Mouse (Mus musculus) spleen, adult 2 months (tissue): ENCODE results near the gene Crebrf. TPM values are rescaled to one million over a fixed set of nuclear protein-coding genes. Genes with fewer than 3 reads are reported as not detected.

ENCODE experiments used
- DNase-seq, 2 experiments: peaks; one replicate each; pipeline versions ENCODE4 v3.0.0 to v3.0.0-alpha.2; 2012 to 2021; ENCODE audit warnings: low spot score in 2 of 2, low read depth in 1 of 2
- H3K27ac ChIP-seq: fragments of 200-500 bp; 2 replicates; pipeline ENCODE4 v1.5.1; 2012; ENCODE audit warnings: low read length, inconsistent platforms; ENCODE audit not compliant: insufficient read depth
- H3K27me3 ChIP-seq: fragments of 200-500 bp; 2 replicates; pipeline ENCODE4 v1.6.1; 2012; ENCODE audit warnings: mild to moderate bottlenecking, moderate library complexity, low read length, inconsistent platforms; ENCODE audit not compliant: control insufficient read depth, insufficient read depth
- H3K36me3 ChIP-seq: fragments of 200-500 bp; 2 replicates; pipeline ENCODE4 v1.6.1; 2012; ENCODE audit warnings: mild to moderate bottlenecking, low read length, inconsistent platforms; ENCODE audit not compliant: control insufficient read depth, insufficient read depth
- H3K4me1 ChIP-seq: fragments of 200-500 bp; 2 replicates; pipeline ENCODE4 v1.6.1; 2011; ENCODE audit warnings: inconsistent platforms; ENCODE audit not compliant: control insufficient read depth, insufficient read depth, insufficient read length
- H3K4me3 ChIP-seq: fragments of 200-500 bp; 2 replicates; pipeline ENCODE4 v1.5.1; 2011; ENCODE audit warnings: mild to moderate bottlenecking, inconsistent platforms; ENCODE audit not compliant: insufficient read depth, insufficient read length; ENCODE audit errors: extremely low read depth
- CTCF ChIP-seq: fragments of 200-500 bp; IDR thresholded peaks from 2 replicates; pipeline ENCODE4 v1.5.1; 2011; ENCODE audit warnings: mild to moderate bottlenecking, inconsistent platforms; ENCODE audit not compliant: insufficient read depth, insufficient read length, insufficient replicate concordance; ENCODE audit errors: extremely low read depth
- POLR2A ChIP-seq: fragments of 200-500 bp; IDR thresholded peaks from 2 replicates; pipeline ENCODE4 v1.6.1; 2011; ENCODE audit warnings: low read depth, low read length, inconsistent platforms
- WGBS: fragments of 180-500 bp; shearing (Covaris S2); methylation state at CpG from one replicate; pipeline ENCODE4 v1.1.7; 2018; 5-methylcytosine and 5-hydroxymethylcytosine counted together
- polyA plus RNA-seq: library from polyadenylated mRNA; depleted of rRNA; stranded (reverse); fragments of >200 nt; gene quantifications from 2 replicates; pipeline ENCODE4 v1.2.3, GENCODE M21; 2012

The Crebrf gene
- polyA plus RNA-seq, 1 experiment: 4.5 TPM

DNA sequence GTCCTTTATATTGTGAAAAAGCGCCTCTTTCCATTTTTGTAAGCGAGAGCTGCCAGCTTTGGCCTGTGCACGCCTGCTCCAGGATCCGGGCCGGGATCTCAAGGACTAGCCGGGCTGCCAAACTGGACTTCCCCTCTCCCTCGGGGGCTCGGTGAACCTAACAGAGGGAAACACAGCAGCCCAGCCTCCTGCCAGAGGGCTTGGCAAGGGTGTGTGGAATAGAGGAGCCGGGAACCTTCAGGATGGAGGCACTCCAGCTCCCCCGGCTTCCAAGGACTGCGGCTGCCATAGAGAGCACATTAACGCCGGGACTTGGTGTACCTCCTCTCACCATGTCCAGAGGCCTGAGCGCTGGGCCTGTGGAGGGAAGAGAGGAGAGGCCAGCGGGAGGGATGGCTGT lies 76.6 kb downstream of the Crebrf start:
- Histone ChIP-seq H3K27me3 (no peaks in the 10 kb centered on the region), H3K4me3 (no peak overlapping the region), H3K27ac (peak overlapping the region; percentile 89), H3K4me1 (peaks cover 37% of the 10 kb centered on the region; the same call in 1 of the 2 replicates), H3K36me3 (peaks cover 13% of the 10 kb centered on the region)
- DNase-seq: no peak
- TF ChIP-seq CTCF (no peak), POLR2A (no peak)
- WGBS: 90% methylated on average over 15 of the region's 15 CpGs

DNA sequence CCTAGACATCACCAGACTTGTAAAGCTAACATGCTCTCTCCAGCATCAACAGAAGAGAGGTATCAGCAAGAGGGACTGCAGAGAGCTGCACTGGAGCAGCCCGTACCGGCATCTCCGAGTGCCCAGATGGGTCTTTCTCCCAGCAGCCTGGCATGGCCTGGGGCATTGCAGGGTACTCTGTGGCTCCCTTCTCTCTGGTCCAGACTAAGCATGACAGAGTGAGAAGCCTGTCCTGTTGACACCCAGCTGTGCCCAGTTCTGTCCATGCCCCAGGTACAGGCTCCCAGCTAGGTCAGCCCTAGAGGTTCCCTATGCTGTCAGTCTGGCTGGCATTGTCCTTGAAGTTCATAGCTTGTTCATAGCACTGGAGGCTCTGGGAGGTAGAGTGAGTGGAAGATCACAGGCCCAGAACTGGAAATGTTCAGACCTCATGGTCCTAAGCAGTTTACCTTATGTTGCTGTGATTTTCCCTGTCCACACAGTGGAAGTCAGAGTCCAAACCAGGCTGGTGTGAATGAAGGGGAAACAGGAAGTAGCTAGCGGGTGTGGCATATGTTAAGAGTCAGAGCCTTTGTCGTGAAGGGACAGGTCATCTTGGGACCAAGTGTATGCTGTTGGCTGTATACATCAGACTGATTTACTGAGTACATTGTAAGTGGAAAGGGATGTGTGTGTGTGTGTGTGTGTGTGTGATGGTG lies 77.8 kb downstream of the Crebrf start:
- Histone ChIP-seq H3K27me3 (no peaks in the 10 kb centered on the region), H3K36me3 (peaks cover 9% of the 10 kb centered on the region), H3K4me1 (peaks cover 37% of the 10 kb centered on the region; the same call in 1 of the 2 replicates), H3K27ac (peak overlapping the region; percentile 30), H3K4me3 (no peak overlapping the region)
- DNase-seq: no peak
- 67% methylated on average over 5 of the region's 5 CpGs for WGBS
- no peak for TF ChIP-seq POLR2A
- TF ChIP-seq CTCF: no peak

DNA sequence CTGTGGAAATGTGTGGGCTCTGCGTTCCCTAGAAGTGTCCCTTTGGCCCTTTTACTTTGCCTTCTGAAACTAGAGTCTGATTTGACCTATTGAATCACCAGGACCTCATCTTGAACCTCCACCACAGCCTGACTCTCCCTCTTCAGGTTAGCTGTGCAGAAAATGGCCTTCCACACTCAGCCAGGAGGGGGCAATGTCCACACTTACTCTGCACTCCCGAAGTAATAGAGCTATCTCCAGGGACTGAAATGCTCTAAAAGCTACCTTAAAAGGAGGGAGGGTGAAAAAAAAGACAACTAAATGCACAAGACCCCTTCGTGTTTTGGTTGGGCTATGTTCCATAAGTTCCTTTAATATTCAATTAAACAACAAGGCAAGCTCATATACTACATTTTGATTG lies 79.3 kb downstream of the Crebrf start:
- peaks cover 29% of the 10 kb centered on the region; the same call in 1 of the 2 replicates for H3K4me1 ChIP-seq
- WGBS: 20% methylated on average over 3 of the region's 3 CpGs
- no peaks in the 10 kb centered on the region for H3K27me3 ChIP-seq
- peak; percentile 28 to 63 for DNase-seq
- no peak overlapping the region for H3K4me3 ChIP-seq
- no peak overlapping the region for H3K27ac ChIP-seq
- TF ChIP-seq POLR2A (no peak), CTCF (peak; percentile 66; the same call in 1 of the 2 replicates)
- peaks cover 9% of the 10 kb centered on the region for H3K36me3 ChIP-seq

DNA sequence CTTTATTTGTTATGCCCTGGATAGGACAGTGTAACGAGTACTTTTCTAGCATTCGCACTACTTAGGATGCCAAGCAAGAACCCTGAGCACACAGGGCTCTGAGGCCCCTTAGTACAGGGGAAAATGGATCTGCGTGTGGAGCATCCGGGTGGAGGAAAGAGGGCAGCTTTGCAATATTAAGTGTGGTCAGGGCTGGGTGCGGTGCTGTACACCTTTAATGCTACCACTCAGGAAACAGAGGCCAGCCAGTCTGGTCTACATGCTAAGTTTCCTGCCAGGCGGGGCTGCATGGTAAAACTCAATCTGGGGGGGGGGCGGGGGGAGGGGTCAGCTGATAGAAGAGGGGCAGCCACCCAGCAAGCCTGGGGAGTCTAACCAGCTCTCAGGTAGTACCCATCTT lies 79.9 kb downstream of the Crebrf start:
- TF ChIP-seq POLR2A (no peak), CTCF (no peak)
- H3K4me3 ChIP-seq: no peak overlapping the region
- H3K27me3 ChIP-seq: no peaks in the 10 kb centered on the region
- H3K27ac ChIP-seq: no peak overlapping the region
- WGBS: 71% methylated on average over 7 of the region's 7 CpGs
- peaks cover 29% of the 10 kb centered on the region; the same call in 1 of the 2 replicates for H3K4me1 ChIP-seq
- peaks cover 9% of the 10 kb centered on the region for H3K36me3 ChIP-seq
- no peak for DNase-seq

DNA sequence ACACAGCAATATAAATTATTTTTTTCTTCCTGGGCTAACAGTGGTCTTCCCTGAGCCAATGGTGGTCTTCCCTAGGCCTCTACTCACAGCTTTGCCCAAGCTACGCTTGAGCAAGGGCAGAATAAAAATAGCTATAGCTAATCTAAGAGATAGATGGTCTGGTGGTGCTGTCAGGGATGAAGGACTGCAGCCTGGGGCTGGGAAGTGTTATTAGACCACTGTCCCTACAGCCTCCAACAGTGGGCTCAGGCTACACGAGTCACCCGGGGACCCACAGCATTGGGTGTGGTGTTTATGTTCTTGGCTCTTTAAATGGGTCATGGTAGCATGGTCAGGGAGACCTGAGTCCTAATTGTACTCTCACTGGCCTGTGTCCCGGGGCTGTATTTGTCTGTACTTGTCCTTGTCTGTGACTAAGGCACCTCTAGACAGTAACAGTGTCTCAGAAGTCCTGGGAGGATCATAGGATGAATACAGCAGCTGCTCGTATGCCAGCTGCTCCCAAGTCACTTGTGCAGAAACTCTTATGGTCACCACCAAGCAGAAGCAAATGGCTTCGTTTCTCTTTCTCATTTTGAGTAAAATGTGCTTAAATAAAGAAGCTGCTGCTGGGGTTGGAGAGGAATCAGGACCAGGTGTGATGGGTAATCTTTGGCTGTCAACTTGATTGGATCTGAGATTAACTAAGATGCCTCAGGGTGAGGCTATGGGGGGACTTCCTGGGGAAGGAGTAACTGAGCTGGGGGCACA lies 82.1 kb downstream of the Crebrf start:
- no peaks in the 10 kb centered on the region for H3K27me3 ChIP-seq
- no peak for TF ChIP-seq CTCF
- no peak for TF ChIP-seq POLR2A
- 74% methylated on average over 6 of the region's 6 CpGs for WGBS
- peaks cover 10% of the 10 kb centered on the region; the same call in 1 of the 2 replicates for H3K4me1 ChIP-seq
- H3K4me3 ChIP-seq: no peak overlapping the region
- H3K27ac ChIP-seq: no peak overlapping the region
- no peak for DNase-seq
- H3K36me3 ChIP-seq: 0 out of 2 replicates have a peak, but pooled peaks cover under 1% of the 10 kb centered on the region

DNA sequence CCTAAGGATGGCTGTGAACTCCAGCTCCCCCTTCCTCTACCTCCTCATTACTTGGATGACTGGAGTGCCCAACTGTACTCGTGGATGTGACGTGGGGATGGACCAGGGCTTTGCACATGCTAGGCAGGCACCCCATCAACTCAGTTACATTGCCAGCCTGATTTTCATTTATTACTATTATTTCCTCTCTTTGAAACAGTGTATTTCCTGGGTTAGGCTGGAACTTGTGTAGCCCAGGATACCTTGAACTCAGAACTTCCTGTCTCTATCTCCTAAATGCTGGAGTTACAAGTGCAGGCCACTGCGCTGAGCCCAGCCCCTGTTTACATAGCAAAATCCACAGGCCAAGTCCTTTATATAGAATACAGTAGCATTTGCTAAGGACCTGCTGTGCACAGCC lies 87.4 kb downstream of the Crebrf start:
- Histone ChIP-seq H3K36me3 (no peaks in the 10 kb centered on the region), H3K4me3 (no peak overlapping the region), H3K27ac (no peak overlapping the region), H3K27me3 (no peaks in the 10 kb centered on the region), H3K4me1 (no peaks in the 10 kb centered on the region)
- 84% methylated on average over 3 of the region's 3 CpGs for WGBS
- TF ChIP-seq CTCF (no peak), POLR2A (no peak)
- DNase-seq: no peak

DNA sequence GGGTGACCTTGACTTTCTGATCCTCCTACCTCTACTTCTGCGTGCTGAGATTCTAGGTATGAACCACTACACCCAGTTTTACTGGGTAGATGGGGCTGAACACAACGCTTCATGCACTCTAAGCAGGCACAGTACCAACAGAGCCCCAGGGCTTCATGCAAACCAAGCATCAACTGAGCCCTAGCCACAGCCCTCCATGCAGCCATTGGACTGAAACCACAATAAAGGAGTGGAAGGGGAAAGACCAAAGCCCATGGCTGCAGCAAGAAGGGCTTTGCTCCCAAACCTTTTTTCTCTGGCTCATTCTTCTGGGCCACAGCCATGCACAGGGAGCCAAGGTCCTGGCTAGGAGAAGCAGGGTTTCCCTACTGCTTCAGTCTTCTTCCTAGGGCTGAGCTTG lies 97.2 kb downstream of the Crebrf start:
- DNase-seq: no peak
- Histone ChIP-seq H3K27me3 (no peaks in the 10 kb centered on the region), H3K36me3 (no peaks in the 10 kb centered on the region), H3K27ac (no peak overlapping the region), H3K4me3 (no peak overlapping the region), H3K4me1 (no peaks in the 10 kb centered on the region)
- TF ChIP-seq CTCF: no peak
- no peak for TF ChIP-seq POLR2A
- 75% methylated on average over 2 of the region's 2 CpGs for WGBS
